Mouse (Mus musculus): Measurements from ENCODE around the gene Dock11.
A peak's percentile ranks its signal among the peaks of the same experiment; 100 is the strongest.

The Dock11 gene

DNA sequence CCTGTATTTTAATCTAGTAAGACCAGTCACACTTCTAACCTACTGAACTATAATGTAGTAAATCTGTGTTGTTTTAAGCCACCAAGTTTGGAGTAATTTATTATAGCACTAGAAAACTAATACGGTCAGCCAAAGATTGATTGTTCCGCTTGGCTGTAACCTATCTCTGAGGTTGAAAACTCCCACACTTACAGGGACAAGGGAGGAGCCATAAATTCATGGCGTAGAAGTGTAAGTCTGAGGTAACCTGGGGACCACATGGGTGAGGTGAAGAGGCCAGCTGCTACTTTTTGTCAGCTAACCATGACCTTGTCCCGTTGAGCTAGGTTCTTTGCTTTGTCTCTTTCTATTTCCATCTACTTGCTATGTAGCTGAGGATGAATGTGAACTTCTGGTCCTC lies 61.5 kb downstream of the Dock11 start:
- DNase-seq (ENCODE audit: low read depth, low spot score), result no peak

GRCm38 (mm10) chrX:35951945-35952344 lies 63.3 kb downstream of the Dock11 start:
- no peak for DNase-seq (ENCODE audit: low read depth, low spot score)

GRCm38 (mm10) chrX:35952521-35953095 lies 64.0 kb downstream of the Dock11 start:
- DNase-seq (ENCODE audit: low read depth, low spot score), result no peak

DNA sequence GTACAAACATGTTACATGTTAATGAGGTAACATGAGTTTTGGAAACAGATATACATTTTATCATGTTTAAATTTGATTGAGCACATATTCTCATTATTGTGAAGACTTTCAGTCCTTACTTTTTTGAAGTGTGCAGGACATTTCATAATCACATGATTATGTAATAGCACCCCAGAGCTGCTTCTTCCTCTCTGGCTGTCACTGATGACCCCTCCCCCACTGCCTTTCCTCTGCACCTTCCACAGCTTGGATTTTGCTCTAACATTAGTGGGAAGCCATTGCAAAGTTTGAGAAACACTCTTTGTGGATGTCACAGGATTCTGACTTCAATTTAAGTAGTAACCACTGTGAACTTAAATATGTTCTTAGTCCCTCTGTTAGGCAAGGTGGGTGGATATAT lies 67.6 kb downstream of the Dock11 start:
- no peak for DNase-seq (ENCODE audit: low read depth, low spot score)

DNA sequence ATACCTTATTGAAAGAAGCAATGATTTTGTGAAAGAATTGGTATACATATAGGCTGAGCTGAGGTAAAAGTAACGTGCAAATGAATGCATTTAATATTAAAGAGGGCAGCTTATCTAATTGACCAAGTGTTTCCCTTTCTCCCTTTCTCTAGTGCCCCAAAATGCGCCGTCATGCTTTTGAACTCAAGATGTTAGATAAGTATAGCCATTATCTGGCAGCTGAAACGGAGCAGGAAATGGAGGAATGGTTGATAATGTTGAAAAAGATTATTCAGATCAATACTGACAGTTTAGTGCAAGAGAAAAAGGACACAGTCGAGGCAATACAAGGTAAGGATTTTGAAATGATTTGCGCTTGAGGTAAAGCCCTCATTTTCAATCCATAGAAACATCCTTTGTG lies 74.5 kb downstream of the Dock11 start:
- DNase-seq (ENCODE audit: low read depth, low spot score), result no peak

DNA sequence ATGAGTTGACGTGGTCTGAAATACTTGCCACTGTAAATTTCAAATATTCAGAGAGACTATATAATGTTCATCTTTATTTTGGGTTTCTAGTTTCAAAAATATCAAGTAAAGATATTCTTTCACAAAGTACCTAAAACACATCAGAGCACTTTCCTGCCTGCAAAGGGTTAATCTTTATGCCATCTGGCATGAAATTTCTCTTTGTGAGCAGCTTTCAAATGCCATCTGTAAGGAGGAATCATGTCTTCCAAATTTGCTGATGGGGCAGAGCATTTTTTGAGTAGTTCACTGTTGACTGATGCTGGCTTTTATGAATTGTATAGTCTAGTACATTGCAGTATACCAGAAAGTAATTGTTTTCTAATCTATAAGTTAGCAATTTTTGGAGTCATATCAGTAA lies 80.6 kb downstream of the Dock11 start:
- DNase-seq (ENCODE audit: low read depth, low spot score), result no peak

GRCm38 (mm10) chrX:35976657-35977056 lies 88.0 kb downstream of the Dock11 start:
- DNase-seq (ENCODE audit: low read depth, low spot score), result no peak

- DNase-seq (ENCODE audit: low read depth, low spot score), result no peak
These were observed 99.3 kb downstream of the Dock11 start for GRCm38 (mm10) chrX:35987981-35988380.

GRCm38 (mm10) chrX:35990508-35991095 lies 102.0 kb downstream of the Dock11 start:
- DNase-seq (ENCODE audit: low read depth, low spot score), result no peak

GRCm38 (mm10) chrX:35994226-35994625 lies 105.6 kb downstream of the Dock11 start:
- no peak for DNase-seq (ENCODE audit: low read depth, low spot score)

GRCm38 (mm10) chrX:35997004-35997403 lies 108.4 kb downstream of the Dock11 start:
- DNase-seq (ENCODE audit: low read depth, low spot score), result peak; percentile 35

GRCm38 (mm10) chrX:35997793-35998419 lies 109.3 kb downstream of the Dock11 start:
- no peak for DNase-seq (ENCODE audit: low read depth, low spot score)

- DNase-seq (ENCODE audit: low read depth, low spot score), result no peak
These were observed 137.0 kb downstream of the Dock11 start for GRCm38 (mm10) chrX:36025651-36026050.

GRCm38 (mm10) chrX:36031113-36031512 lies 142.5 kb downstream of the Dock11 start:
- DNase-seq (ENCODE audit: low read depth, low spot score), result no peak

- no peak for DNase-seq (ENCODE audit: low read depth, low spot score)
These were observed 145.4 kb downstream of the Dock11 start for GRCm38 (mm10) chrX:36034045-36034444.

DNA sequence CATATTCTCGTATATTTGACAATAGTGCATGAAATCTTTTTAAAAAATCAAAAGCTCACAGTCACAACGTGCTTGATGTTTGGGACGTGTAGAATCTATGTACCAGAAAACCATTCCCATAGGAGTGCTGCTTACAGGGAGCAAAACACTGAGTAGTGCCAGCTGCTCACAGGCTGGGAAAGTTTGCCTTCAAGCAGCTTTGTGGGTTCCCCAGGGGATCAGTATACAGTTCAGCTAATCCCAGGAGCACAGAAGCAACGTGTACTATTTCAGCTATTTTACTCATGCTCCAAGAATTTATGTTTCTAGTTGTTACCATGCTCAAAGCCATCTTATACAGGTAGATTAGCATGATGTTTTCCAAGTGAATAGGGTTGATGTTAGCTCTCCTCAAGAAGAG lies 157.1 kb downstream of the Dock11 start:
- no peak for DNase-seq (ENCODE audit: low read depth, low spot score)

GRCm38 (mm10) chrX:36047451-36047850 lies 158.8 kb downstream of the Dock11 start:
- DNase-seq (ENCODE audit: low read depth, low spot score), result no peak

GRCm38 (mm10) chrX:36050312-36050711 lies 161.7 kb downstream of the Dock11 start:
- DNase-seq (ENCODE audit: low read depth, low spot score), result no peak

DNA sequence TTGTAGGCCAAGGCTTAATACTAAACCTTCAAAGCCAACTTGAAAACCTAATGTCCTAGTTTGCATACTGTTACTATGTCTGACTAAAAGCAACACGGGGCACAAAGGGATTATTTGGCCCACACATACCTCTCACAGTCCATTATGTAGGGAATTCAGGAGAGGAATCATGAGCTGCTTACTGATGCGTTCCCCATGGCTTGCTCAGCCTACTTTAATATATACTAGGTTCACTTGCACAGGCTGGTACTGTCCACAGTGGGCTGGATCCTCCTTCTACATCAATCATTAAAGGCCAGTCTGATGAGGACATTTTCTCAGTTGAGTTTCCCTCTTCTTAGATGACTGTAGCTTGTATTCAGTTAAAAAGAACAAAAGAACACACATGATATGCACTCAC lies 185.4 kb downstream of the Dock11 start:
- DNase-seq (ENCODE audit: low read depth, low spot score), result no peak

DNA sequence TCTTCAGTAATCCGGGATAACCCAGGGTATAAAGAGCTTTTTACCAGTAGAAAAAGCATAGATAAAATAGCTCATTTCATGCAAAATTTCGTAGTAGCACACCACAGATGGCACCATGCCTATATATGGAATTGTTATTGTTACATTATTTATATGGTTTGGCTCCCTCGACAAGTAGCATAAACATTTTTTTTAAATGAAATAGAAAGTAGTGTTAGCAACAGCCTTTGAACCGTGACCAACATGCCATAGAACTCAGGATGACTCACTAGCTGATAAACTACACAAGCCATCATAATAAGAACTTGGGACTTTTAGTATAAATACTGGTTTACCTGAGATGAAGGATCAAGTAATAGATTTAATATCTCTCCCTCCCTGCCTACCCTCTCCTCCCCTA lies 188.5 kb downstream of the Dock11 start:
- no peak for DNase-seq (ENCODE audit: low read depth, low spot score)

DNA sequence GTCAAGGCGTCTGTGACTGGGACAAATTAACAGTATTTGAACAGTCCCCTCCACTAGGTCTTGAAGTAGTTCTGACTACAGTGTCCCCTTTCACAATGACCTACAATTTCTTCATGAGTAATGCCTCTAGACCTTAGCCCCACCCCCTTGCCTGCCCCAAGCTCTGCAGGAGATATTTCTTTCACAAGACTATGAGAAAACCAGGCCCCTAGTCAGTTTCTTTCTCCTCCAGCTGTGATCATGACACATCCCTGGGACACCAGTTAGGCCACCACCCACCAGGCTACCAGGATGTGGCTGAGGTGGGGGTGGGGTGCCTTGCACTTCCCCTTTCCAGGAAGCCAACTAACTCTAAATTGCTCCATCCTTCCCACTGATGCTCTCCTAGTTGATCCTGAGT lies 194.3 kb downstream of the Dock11 start:
- no peak for DNase-seq (ENCODE audit: low read depth, low spot score)

DNA sequence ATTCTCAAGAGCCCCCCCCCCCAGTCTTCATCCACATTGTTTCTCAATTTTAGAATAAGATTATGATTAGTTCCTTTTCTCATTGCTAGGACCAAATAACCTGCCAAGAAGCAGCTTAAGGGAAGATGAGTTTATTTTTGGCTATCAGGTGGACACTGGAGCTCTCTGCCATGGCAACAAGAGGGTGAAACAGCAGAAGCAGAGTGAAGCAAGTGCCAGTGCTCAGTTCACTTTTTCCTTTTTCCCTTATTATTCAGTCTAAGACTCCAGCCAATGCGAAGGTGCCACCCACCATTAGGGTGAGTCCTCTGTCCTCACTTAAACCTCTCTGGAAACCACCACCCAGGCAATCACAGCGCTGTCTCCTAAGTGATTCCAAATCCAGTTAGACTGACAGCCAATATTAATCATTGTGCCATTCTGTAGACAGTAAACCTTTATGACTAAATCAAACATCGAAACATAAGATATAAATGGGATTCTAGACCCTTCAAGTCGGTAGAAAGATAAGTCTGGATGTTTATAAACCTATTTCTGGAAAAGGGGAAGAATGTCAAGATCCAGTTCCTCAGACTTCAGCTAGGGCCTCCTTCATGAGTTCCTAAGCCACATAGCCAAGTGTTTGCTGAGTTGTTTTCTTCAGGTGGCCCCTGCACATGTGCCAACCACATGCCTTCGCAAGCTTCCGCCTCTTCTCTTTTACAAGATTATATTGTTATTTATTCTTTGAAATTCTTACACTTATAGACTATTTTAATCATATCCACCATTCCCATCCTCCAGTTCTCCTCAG lies 200.0 kb downstream of the Dock11 start:
- DNase-seq (ENCODE audit: low read depth, low spot score), result no peak

GRCm38 (mm10) chrX:36100883-36101282 lies 212.3 kb downstream of the Dock11 start:
- DNase-seq (ENCODE audit: low read depth, low spot score), result no peak
